Mouse (Mus musculus) liver, embryonic 16.5 days (tissue): ENCODE data around the gene Gm5728. TPM values are rescaled to one million over a fixed set of nuclear protein-coding genes. Genes with fewer than 3 reads are reported as not detected.
"Not testable (repeated sequence)": the region's sequence is repeated elsewhere in the genome, so short reads cannot be mapped to it uniquely, and the experiment has no call there.

Source experiments
- ATAC-seq: fragments of 200-750 bp; cut with Nextera tagmentation; 2 replicates; pipeline ENCODE4 v1.8.0; 2017; ENCODE audit warnings: low read depth, mild to moderate bottlenecking, moderate number of reproducible peaks, moderate library complexity
- H3K27ac ChIP-seq: fragments of 300-500 bp; sonication (generic); 2 replicates; pipeline ENCODE4 v1.5.1; 2014; ENCODE audit warnings: mild to moderate bottlenecking, low read length
- H3K27me3 ChIP-seq: fragments of 300-500 bp; sonication (generic); 2 replicates; pipeline ENCODE4 v1.6.1; 2014; ENCODE audit warnings: low read depth, low read length, mixed read lengths; ENCODE audit not compliant: control insufficient read depth, insufficient read depth
- H3K36me3 ChIP-seq: fragments of 300-500 bp; sonication (generic); 2 replicates; pipeline ENCODE4 v1.6.1; 2014; ENCODE audit warnings: mild to moderate bottlenecking; ENCODE audit not compliant: control insufficient read depth, insufficient read depth
- H3K4me1 ChIP-seq: fragments of 300-500 bp; sonication (generic); 2 replicates; pipeline ENCODE4 v1.6.1; 2014; ENCODE audit warnings: low read depth, low read length, mixed read lengths; ENCODE audit not compliant: control insufficient read depth
- H3K4me2 ChIP-seq: fragments of 300-500 bp; sonication (generic); 2 replicates; pipeline ENCODE4 v1.6.1; 2014; ENCODE audit warnings: low read depth, low read length, mixed read lengths
- H3K4me3 ChIP-seq: fragments of 300-500 bp; sonication (generic); 2 replicates; pipeline ENCODE4 v1.5.1; 2014; ENCODE audit warnings: low read depth, mild to moderate bottlenecking, low read length
- H3K9ac ChIP-seq: fragments of 300-500 bp; sonication (generic); 2 replicates; pipeline ENCODE4 v1.6.1; 2014; ENCODE audit warnings: low read depth, low read length
- H3K9me3 ChIP-seq: fragments of 300-500 bp; sonication (generic); replicated peaks from 2 replicates; pipeline ENCODE4 v1.6.1; 2016; ENCODE audit warnings: low read length; ENCODE audit not compliant: control insufficient read depth
- WGBS: fragments of 180-500 bp; shearing (Covaris S2); extraction: QIAGEN DNeasy Blood & Tissue Kit; methylation state at CpG from one replicate; pipeline ENCODE4 v1.1.7; 2014; ENCODE audit not compliant: insufficient replicate concordance; 5-methylcytosine and 5-hydroxymethylcytosine counted together
- polyA plus RNA-seq: library from polyadenylated mRNA; unstranded; fragments of >200 nt; fragmentation: Nextera tagmentation; extraction: Ambion mirVana; gene quantifications from 2 replicates; pipeline ENCODE4 v1.2.1, GENCODE M21; 2015

The Gm5728 gene
- polyA plus RNA-seq = not detected in 2 replicates

DNA sequence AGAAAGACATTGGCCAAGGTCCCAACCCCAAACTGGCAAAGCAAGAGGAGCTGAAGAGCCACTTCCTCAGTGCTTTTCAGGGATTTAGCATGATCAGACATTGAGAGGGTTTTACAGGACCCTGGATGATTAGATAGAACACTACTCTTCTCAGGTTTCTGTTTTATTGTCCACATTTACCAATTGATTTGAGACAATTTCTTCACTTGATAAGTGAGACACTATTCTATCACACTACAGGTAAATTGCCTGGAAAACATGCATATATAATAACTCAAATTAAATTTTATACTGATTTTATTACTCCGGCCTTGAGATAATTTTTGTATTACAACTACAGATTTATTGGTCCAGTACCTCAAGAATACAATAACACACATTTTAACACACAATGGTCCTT lies at the start of gene Gm5728:
TSS of gene Gm5728 (minus strand) at position 101 of the 400 bp plus-strand sequence.
- H3K27me3 ChIP-seq, H3K36me3 ChIP-seq, ATAC-seq, H3K4me3 ChIP-seq, H3K4me2 ChIP-seq, H3K9me3 ChIP-seq, H3K4me1 ChIP-seq, H3K27ac ChIP-seq, H3K9ac ChIP-seq: not testable (repeated sequence)
- WGBS = no CpG with 5 or more reads among the region's 1 CpGs

DNA sequence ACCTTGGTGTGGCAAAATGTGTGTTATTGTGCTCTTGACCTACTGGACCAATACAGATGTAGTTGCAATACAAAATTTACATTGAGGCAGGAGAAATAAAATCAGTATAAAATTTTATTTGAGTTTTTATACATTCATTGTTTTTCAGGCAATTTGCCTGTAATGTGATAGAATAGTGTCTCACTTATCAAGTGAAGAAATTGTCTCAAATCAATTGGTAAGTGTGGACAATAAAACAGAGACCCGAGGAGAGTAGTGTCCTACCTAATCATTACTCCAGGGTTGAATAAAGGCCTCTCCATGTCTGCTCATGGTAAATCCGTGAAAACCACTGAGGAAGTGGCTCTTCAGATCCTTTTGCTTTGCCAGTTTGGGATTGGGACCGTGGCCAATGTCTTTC lies 42.4 kb upstream of the Gm5728 start, which contains the start of gene Vmn1r100:
TSS of gene Vmn1r100 (plus strand) at position 301 of the 400 bp plus-strand sequence.
- not testable (repeated sequence) for H3K36me3 ChIP-seq, H3K27ac ChIP-seq, H3K9me3 ChIP-seq, H3K4me1 ChIP-seq, H3K27me3 ChIP-seq, H3K4me3 ChIP-seq, H3K4me2 ChIP-seq, H3K9ac ChIP-seq, ATAC-seq
- whole genome bisulfite sequencing = no CpG with 5 or more reads among the region's 3 CpGs

GRCm38 (mm10) chr7:20333965-20334364 lies 41.2 kb downstream of the Gm5728 start, which contains the start of gene Gm4133:
Gene Gm4133, minus strand, starts transcription at chr7:20334065.
- H3K4me1 ChIP-seq, H3K4me3 ChIP-seq, H3K27me3 ChIP-seq, H3K9ac ChIP-seq, H3K4me2 ChIP-seq, H3K9me3 ChIP-seq, ATAC-seq, H3K36me3 ChIP-seq, H3K27ac ChIP-seq: not testable (repeated sequence)
- WGBS = no CpG with 5 or more reads among the region's 2 CpGs

Other genes with a start within 250 kb of the Gm5728 start
- gene Vmn1r93, start 236.3 kb downstream of the Gm5728 start, polyA plus RNA-seq = not detected in 2 replicates
- gene Vmn1r94, start 207.0 kb downstream of the Gm5728 start, polyA plus RNA-seq = not detected in 2 replicates
- gene Vmn1r95, start 181.7 kb downstream of the Gm5728 start, polyA plus RNA-seq = not detected in 2 replicates
- gene Gm6164, start 169.8 kb downstream of the Gm5728 start, polyA plus RNA-seq = not detected in 2 replicates
- gene Gm4498, start 141.6 kb downstream of the Gm5728 start, polyA plus RNA-seq = not detected in 2 replicates
- not detected in 2 replicates for gene Gm5890, start 112.6 kb downstream of the Gm5728 start, polyA plus RNA-seq
- not detected in 2 replicates for gene Gm4133, start 41.3 kb downstream of the Gm5728 start, polyA plus RNA-seq
- not detected in 2 replicates for gene Vmn1r100, start 42.5 kb upstream of the Gm5728 start, polyA plus RNA-seq
- not detected in 2 replicates for gene Vmn1r101, start 67.2 kb upstream of the Gm5728 start, polyA plus RNA-seq
- gene Gm10670, start 99.5 kb upstream of the Gm5728 start, polyA plus RNA-seq = not detected in 2 replicates
- not detected in 2 replicates for gene Vmn1r103, start 135.1 kb upstream of the Gm5728 start, polyA plus RNA-seq
- not detected in 2 replicates for gene Vmn1r104, start 158.4 kb upstream of the Gm5728 start, polyA plus RNA-seq
- gene Gm5726, start 170.3 kb upstream of the Gm5728 start, polyA plus RNA-seq = not detected in 2 replicates
- not detected in 2 replicates for gene Gm4141, start 200.8 kb upstream of the Gm5728 start, polyA plus RNA-seq
- gene Gm4513, start 223.6 kb upstream of the Gm5728 start, polyA plus RNA-seq = not detected in 2 replicates